Mouse (Mus musculus): Measurements from ENCODE around the gene Rps6ka3. TPM values are rescaled to one million over a fixed set of nuclear protein-coding genes. Genes with fewer than 3 reads are reported as not detected.

Gene Rps6ka3
- polyA plus RNA-seq, 1 experiment = 14.3 TPM

- DNase-seq (ENCODE audit: low read depth, low spot score) = no peak
- 65% methylated on average over 11 of the region's 11 CpGs for WGBS
These were observed 92.5 kb downstream of the Rps6ka3 start for GRCm38 (mm10) chrX:159302349-159303311.

GRCm38 (mm10) chrX:159315293-159315692, 105.2 kb downstream of the Rps6ka3 start:
- DNase-seq (ENCODE audit: low read depth, low spot score) = no peak
- WGBS = 76% methylated on average over 7 of the region's 7 CpGs

GRCm38 (mm10) chrX:159321342-159321741, 111.2 kb downstream of the Rps6ka3 start:
- WGBS = 27% methylated on average over 8 of the region's 8 CpGs
- DNase-seq (ENCODE audit: low read depth, low spot score) = no peak

- DNase-seq (ENCODE audit: low read depth, low spot score) = no peak
- 86% methylated on average over 3 of the region's 3 CpGs for WGBS
These were observed 154.4 kb downstream of the Rps6ka3 start for GRCm38 (mm10) chrX:159364506-159364905.

GRCm38 (mm10) chrX:159371831-159372752, 162.0 kb downstream of the Rps6ka3 start, which contains the start of gene Eif1ax:
Gene Eif1ax (plus strand): TSS chrX:159372178.
- WGBS = 17% methylated on average over 53 of the region's 76 CpGs

GRCm38 (mm10) chrX:159372753-159373144, 162.6 kb downstream of the Rps6ka3 start:
- 19% methylated on average over 9 of the region's 9 CpGs for WGBS
- DNase-seq (ENCODE audit: low read depth, low spot score) = no peak

More at GRCm38 (mm10) chrX:159371831-159372752, 162.0 kb downstream of the Rps6ka3 start, which contains the start of gene Eif1ax:
- no peak for DNase-seq (ENCODE audit: low read depth, low spot score)

- DNase-seq (ENCODE audit: low read depth, low spot score) = no peak
- 35% methylated on average over 9 of the region's 9 CpGs for WGBS
These were observed 177.0 kb downstream of the Rps6ka3 start for GRCm38 (mm10) chrX:159387105-159387504.

GRCm38 (mm10) chrX:159388953-159389352, 178.8 kb downstream of the Rps6ka3 start:
- DNase-seq (ENCODE audit: low read depth, low spot score) = no peak

- 79% methylated on average over 6 of the region's 6 CpGs for WGBS
These were observed 180.3 kb downstream of the Rps6ka3 start for GRCm38 (mm10) chrX:159390347-159390962.

GRCm38 (mm10) chrX:159391239-159391638, 181.1 kb downstream of the Rps6ka3 start:
- DNase-seq (ENCODE audit: low read depth, low spot score) = no peak
- WGBS = 68% methylated on average over 3 of the region's 3 CpGs

More at GRCm38 (mm10) chrX:159390347-159390962, 180.3 kb downstream of the Rps6ka3 start:
- DNase-seq (ENCODE audit: low read depth, low spot score) = no peak

GRCm38 (mm10) chrX:159409253-159409652, 199.1 kb downstream of the Rps6ka3 start:
- no peak for DNase-seq (ENCODE audit: low read depth, low spot score)
- WGBS = 12% methylated on average over 4 of the region's 4 CpGs

GRCm38 (mm10) chrX:159414130-159414828, 204.2 kb downstream of the Rps6ka3 start, which contains the start of gene Map7d2:
Gene Map7d2 (plus strand): TSS chrX:159414572.
- DNase-seq (ENCODE audit: low read depth, low spot score) = no peak
- 30% methylated on average over 80 of the region's 83 CpGs for WGBS

GRCm38 (mm10) chrX:159414829-159415673, 204.9 kb downstream of the Rps6ka3 start:
- no peak for DNase-seq (ENCODE audit: low read depth, low spot score)
- 16% methylated on average over 60 of the region's 65 CpGs for WGBS

Other genes starting within 250 kb of the Rps6ka3 start
- gene Eif1ax, start 161.9 kb downstream of the Rps6ka3 start, polyA plus RNA-seq (2012; rRNA removed) = 36.8 and 53.9 TPM in 2 replicates
- gene Map7d2, start 204.3 kb downstream of the Rps6ka3 start, polyA plus RNA-seq (2012; rRNA removed) = 0.04 and 0.05 TPM in 2 replicates